Mouse (Mus musculus) MEL (cell line): ENCODE data around the gene Bmp3. TPM values are rescaled to one million over a fixed set of nuclear protein-coding genes. Genes with fewer than 3 reads are reported as not detected.

Source experiments
- polyA plus RNA-seq, 2 experiments: library from polyadenylated mRNA; stranded (reverse) in 1 of 2; unstranded in 1 of 2; fragments of >175 nt in 1 of 2; fragments of >200 nt in 1 of 2; gene quantifications; 2 replicates each; pipeline versions ENCODE4 v1.2.1 to v1.2.4; 2012; ENCODE audit warnings: low replicate concordance in 2 of 2, low read depth in 1 of 2; ENCODE audit not compliant: insufficient read length in 2 of 2, insufficient read depth in 1 of 2, missing spikeins in 1 of 2
- total RNA-seq: library from RNA; depleted of rRNA; stranded (reverse); fragments of 300-350 nt; gene quantifications from 2 replicates; pipeline ENCODE4 v1.2.3, GENCODE M21; 2012; rRNA removed

Gene Bmp3
- total and polyA plus RNA-seq, 3 experiments = not detected

Other genes with a start within 250 kb of the Bmp3 start
- not detected in 2 replicates for gene Prkg2, start 182.9 kb downstream of the Bmp3 start, total RNA-seq
- gene Prkg2, start 182.9 kb downstream of the Bmp3 start, polyA plus RNA-seq = not detected